Mouse (Mus musculus): ENCODE measurements at regions not wholly inside any gene's neighbourhood (a gene's known extent, or its start where the extent isn't known, plus 50 kb on each side); places are given as distances from the start of the nearest gene placed in this dataset.

DNA sequence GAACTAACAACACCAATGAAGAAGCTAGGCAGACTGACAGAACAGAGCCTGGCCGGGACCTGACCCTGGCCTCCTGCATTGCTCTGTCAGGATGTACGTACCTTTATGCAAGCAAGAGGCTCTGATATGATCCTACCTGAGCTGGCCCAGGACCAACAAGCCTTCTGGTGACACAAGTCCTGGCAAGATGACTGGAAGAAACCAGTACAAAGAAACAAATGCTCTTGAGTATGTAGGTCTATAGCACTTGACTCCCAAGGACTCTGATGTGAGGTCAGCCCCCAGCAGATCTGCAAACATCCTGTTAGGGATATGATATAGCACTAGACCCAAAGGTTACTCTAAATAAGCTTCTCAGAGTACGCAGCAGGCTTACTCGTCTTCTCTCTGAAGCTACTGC lies 144.7 kb upstream of the Dyrk2 start:
- DNase-seq = no peak

DNA sequence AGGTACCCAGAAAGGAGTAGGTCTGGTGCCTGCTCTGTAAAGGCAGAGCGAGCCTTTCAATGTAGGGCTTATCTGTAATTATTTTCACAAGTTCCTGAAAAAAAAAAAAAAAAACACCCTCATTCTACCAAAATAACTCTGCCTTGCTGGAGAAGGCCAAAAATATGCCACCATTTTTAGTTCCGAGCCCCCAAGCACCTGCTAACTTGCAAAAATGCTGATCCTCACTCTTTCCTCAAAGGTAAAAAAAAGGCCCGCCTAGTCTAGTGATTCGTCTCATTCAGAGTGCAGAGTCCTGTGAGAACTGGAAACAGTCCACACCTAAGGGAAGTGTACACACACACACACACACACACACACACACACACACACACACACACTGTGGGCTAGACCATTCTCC lies 143.7 kb upstream of the Dyrk2 start:
- no peak for DNase-seq

GRCm38 (mm10) chr10:119011511-119011910 lies 141.5 kb upstream of the Dyrk2 start:
- DNase-seq = no peak

GRCm38 (mm10) chr10:119010884-119011283 lies 140.9 kb upstream of the Dyrk2 start:
- no peak for DNase-seq

- peak; percentile 86 for DNase-seq
Measured at GRCm38 (mm10) chr10:119006866-119007575, 137.0 kb upstream of the Dyrk2 start.

- no peak for DNase-seq
Measured at GRCm38 (mm10) chr10:119005491-119005890, 135.5 kb upstream of the Dyrk2 start.

DNA sequence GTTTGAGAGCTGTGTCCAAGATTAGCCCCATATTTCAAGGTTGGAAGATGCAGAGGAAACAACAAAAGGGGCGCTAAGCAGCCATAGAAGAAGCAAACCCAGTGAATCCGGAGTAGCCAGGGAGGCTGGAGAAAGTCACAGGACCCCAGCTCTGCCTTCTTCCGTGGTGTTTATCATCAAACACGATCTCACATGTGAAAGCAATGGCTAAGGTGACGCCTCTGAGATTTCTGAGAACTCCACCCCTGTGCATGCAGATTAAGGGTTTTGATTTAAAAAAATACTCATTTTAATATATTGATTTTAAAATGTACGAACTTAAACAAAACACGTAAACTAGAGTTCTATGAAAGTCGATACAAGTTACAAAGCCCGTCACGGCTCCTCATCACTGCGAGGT lies 134.4 kb upstream of the Dyrk2 start:
- no peak for DNase-seq

- DNase-seq = no peak
Measured at GRCm38 (mm10) chr10:119003839-119004238, 133.8 kb upstream of the Dyrk2 start.

DNA sequence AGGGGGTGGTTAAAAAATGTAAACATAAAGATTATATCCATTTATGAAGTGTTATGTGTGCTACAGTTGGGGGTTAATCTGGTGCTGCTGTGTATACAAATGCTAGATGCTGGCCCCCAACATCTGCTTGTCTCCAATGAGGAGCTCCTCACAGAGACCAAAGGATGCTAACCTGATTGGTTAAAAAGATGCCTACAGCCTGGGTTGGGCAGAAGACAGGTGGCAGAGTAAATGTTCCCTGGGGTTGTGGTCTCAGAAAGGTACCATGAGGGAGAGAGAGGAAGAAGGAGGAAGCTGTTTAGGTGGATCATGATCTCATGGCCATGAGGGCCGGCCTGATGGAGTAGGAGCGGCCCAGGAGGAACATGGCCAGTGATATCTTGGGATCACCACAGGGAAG lies 133.0 kb upstream of the Dyrk2 start:
- no peak for DNase-seq

- DNase-seq = no peak
Measured at GRCm38 (mm10) chr10:119001895-119002294, 131.9 kb upstream of the Dyrk2 start.

GRCm38 (mm10) chr10:119001000-119001780 lies 131.2 kb upstream of the Dyrk2 start:
- no peak for DNase-seq

- DNase-seq = no peak
Measured at GRCm38 (mm10) chr10:118998966-118999365, 129.0 kb upstream of the Dyrk2 start.

- no peak for DNase-seq
Measured at GRCm38 (mm10) chr10:118997034-118997433, 127.0 kb upstream of the Dyrk2 start.

DNA sequence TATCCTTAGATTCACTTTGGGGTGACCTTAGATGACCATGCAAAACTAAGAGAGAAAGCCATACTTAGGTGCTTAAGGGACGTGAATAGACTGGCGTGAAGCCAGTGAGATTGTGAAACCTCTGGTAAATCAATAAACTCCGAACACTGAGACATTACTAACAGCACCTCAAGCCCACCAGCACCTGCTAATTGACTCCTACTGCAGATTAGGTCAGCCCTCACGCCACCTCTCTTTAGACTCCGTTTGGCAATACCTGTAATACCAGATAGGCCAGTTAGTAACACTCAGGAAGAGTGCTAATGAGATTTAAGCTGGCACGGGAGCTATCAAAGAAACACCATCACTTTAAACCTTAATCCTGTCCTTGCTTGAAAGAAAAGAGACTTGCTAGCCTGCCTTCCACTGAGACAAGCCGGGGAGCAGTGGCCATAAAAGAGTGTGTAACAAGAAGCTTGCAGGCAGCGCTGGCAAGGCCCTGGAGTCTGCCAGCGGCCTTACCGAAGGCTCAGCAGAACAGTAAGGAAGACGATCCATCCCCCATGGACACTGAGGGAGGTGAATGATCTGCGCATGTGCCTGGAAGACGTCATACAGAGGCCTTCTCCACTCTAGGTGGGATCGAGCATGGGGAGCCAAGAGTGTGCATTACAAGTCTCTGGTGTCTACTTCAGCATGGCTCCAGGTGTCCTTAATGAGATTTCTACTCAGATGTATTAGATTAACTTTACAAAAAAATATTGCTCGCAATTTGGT lies 124.0 kb upstream of the Dyrk2 start:
- DNase-seq = no peak

- DNase-seq = no peak
Measured at GRCm38 (mm10) chr10:118991213-118991612, 121.2 kb upstream of the Dyrk2 start.

- DNase-seq = no peak
Measured at GRCm38 (mm10) chr10:118990500-118990899, 120.5 kb upstream of the Dyrk2 start.

DNA sequence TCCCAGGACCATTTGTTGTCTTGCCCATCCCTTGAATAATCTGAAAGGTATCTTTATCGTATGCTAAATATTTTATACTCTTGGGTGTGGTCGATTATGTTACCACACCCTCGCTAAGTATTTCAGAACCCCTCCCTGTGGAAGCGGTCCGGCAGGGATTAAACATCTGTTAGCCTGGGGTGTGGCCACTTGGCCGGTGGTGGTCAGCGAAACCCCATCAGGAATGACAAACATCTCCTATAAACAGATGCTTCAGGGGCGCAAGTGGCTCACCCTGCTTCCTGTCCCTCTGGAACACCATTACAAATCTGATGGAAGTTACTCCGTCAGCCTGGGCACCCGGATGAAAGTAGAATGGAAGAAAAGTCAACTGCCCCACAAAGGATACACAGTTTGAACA lies 119.8 kb upstream of the Dyrk2 start:
- DNase-seq = no peak

DNA sequence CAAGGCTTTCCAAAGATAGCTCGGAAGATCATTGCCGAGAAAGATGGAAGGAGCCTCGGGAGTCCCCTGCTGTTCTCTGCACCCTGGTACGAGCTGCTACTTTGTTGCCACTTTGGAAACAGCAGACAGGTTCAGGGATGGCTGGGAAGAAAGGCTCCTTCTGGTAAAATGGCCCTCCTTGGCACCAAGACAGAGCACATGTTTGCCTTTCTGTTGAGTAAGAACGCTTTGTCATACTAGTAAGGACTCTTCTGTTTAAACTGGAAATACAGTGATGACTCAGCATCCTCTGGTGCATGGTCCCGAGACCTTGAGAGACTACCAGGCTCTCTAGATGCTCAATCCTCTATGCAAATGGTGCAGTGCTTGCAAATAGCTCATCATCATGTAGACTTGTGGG lies 118.2 kb upstream of the Dyrk2 start:
- DNase-seq = no peak

DNA sequence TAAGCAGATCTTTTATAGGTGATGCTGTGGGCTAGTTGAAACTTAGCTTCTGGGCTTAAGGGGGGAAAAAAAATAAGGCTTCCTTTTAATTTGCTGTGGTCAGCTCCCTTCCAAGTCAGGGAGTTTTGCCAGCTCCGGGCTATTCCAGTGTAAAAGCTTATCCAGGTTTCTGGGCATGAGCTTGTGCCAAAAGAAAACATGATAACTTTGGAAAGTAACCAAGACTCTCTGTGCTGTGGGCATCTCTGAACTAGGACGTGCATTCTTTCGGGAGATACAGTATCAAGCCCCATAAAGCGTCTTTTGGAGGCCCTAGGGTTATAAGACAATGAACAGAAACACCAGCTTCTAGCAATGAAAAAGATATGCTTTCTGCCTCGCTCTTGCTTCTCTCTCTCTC lies 114.6 kb upstream of the Dyrk2 start:
- no peak for DNase-seq

GRCm38 (mm10) chr10:118981446-118981845 lies 111.4 kb upstream of the Dyrk2 start:
- no peak for DNase-seq

DNA sequence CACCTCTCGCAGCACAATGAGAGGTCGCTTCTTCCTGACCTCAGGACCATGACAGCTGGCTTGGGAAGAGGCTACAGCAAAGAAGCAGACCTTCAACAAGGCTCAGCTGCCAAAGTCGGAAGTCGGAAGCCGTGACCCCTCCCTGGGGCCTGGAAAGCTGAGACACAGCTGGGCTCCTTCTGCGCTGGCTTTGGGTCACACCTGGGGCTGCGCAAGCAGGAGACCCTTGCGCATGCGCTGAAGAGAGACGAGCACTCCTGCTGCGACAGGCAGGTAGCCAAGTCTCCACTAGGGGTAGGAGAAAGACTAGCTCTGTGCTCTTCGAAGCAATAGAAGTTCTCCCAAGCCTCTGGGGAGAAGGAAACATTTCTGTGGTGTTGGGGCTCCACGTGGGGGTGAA lies 109.3 kb upstream of the Dyrk2 start:
- no peak for DNase-seq

DNA sequence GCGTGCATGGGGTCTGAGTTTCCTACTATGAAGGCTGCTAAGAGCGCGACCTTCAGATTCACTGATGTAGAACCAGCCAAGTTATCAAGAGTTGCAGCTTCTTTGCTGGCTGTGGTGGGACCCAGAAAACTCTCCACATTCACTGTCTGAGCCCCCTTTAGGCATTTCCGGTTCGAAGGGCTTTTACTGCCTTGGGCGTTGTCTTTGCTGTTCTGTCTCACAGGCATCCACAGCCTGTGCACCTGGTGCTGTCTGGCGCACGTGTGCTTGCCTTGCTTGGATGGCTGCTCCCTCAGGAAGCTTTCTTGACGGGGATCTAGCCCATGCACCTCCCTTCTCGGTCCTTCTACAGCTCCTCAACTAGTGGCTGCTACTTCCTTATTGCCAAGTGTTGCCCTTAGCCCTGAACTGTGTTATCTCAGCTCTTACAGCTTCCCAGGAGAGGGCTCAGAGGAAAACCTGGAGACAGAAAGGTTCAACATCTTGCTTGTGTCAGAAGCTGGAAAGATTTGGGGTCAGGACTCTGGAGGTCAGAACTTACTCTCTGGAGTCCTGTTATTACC lies 108.3 kb upstream of the Dyrk2 start:
- no peak for DNase-seq

- no peak for DNase-seq
Measured at GRCm38 (mm10) chr10:118976447-118976846, 106.4 kb upstream of the Dyrk2 start.

DNA sequence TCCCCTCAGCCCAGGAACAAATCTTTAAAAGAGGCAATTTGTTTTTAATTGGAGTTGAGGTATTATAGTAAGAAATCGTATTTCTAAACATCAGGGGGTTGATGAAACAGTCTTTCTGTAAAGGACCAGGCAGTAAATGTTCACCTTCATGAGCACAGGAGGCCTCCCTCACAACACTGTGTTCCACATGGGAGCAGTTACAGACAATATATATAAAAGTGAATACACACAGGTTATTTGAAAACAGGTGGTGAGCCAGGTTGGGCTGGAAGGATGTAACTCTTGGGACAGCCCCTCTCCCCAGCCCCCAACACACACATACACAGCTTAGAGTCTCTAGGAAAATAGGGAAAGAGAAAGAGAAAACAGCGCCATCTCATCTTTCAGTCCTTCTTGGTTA lies 105.8 kb upstream of the Dyrk2 start:
- no peak for DNase-seq

Data from cerebellum, adult 9-11 months (tissue).